Mouse (Mus musculus): ENCODE measurements around the gene Myt1l.
A peak's percentile ranks its signal among the peaks of the same experiment; 100 is the strongest.

Myt1l gene

DNA sequence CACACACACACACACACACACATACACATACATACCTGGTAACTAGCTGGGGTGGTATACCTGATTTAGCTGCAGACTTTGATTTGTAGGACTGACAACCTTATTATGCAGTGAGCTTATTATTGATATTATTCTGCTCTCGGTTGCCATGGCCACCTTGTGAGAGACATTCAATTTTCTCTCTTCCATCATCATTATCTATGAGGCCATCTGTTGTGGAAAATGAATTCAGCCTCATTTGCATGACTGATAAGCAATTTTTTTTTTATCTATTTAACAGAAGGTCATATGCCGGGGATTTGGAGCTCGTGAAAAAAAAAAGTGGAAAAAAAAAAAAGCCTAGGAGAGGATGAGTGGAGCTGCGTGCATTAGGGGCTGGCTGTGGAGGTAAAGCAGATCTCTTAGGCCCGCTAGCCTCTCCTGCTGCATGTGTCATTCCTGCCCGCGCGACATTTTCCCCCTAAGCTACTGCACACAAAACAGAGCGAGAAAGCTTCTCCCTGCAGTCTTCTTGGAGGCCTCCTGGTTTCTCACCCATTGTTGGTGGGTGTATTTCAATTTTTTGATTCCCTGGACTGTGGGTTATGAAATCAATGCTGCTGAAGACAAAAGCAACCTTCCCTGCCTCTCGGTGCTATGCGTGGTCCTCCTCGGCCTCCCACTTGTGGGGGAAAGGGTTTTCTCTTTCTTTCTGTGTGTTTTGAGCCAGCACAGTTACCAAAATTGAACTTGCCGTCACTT is at the start of gene Myt1l:
Gene Myt1l (plus strand): TSS at position 354 of the 741 bp plus-strand sequence.
- no peak for DNase-seq

DNA sequence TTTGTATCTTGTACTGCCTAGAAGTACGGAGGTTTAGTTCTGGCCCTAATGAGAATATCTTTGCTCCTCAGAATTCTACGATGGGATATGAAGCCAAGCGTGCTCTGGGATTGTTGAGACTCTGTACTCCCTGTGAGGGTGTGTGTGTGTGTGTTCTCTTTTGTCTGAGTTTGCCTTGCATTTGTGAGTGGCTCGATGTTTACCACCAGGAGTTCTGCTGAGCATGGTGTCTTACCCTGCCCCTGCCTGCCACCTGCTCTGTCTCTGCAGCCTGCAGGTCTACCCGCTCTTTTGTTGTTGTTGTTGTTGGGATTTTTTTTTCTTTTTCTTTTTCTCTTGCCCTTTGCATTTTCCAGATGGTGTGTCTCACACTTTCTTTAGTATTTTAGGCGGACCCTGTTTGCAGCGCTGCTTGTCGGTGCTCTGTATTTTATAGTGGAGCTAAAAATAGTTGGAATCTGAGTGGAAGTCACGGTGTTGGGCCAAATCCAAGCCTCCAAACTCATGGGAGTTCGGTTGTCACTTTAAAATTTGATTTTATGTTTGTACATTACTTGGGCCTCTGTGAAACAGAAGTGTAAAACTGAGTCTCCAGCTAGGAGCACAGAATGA is 41.7 kb upstream of the Myt1l start:
- DNase-seq = no peak

DNA sequence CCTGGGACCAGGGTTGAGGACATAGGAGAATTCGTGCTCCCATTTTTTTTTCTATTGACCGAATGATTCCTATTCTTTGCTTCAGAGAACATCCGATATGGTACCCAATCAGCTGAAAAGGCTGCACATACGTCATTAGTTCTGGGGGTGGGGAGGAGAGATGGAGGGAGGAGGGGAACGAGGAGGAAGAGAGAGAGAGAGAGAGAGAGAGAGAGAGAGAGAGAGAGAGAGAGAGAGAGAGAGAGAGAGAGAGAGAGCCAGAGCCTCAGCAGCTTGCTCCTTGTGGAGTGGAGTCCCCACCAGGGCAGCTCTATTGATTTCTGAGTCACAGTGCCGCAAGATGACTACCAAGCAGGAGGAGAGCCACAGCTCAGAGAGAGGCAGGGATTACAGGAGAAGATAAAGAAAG is 1.9 kb upstream of the Myt1l start:
- DNase-seq = no peak

DNA sequence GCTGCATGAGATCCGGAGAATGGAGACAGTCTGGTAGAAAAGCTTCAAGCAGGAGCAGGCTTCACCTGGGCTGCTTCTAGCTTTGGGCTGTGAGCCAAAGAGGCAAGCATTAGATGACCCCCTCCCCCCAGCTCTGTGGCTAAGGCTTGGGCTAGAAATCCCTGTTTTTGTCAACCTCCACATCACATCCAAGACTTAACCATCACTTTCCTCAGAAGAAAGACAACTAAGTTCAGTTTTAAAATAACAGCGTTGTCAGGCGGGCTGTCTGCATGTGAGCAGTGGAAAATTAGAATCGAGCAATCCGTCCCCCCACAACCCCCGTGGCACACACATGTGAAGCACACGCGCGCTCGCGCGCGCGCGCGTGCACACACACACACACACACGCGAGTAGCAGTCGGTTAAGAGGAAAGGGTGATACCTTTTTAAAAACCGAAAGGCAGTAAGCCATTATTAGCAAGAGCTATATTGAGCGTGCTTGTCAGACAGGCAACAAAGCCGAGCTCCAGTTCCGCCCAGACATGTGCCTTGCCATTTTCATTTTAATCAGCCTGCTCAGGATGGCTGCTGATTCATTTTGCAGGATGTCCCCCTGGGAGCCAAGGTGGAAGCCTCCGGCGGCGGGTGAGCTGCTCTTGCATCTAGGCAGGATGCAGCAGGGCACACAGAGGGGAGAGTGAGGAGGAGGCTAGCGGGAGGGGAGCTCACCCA is 979 bp upstream of the Myt1l start:
- no peak for DNase-seq

- peak; percentile 3 for DNase-seq
Observed at GRCm38 (mm10) chr12:29530241-29530725, 2.1 kb downstream of the Myt1l start.

DNA sequence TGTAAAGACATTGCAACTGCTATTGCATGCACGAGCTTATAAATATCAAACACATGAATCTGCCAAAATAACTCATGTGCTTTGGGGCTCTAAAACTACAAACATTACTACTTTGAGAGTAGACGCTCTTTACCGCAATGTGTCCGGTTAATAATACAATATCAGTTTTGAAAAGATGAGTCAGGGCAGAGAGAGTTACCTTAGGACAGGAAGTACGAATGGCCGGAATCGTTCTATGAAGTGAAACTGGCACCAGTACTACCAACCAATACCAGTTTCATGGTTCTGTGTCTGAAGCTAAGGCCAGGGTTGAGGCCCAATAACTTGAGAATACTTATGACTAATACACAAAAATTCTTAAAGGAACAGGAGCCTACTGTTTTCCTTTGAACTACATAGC is 2.6 kb downstream of the Myt1l start:
- DNase-seq = no peak

DNA sequence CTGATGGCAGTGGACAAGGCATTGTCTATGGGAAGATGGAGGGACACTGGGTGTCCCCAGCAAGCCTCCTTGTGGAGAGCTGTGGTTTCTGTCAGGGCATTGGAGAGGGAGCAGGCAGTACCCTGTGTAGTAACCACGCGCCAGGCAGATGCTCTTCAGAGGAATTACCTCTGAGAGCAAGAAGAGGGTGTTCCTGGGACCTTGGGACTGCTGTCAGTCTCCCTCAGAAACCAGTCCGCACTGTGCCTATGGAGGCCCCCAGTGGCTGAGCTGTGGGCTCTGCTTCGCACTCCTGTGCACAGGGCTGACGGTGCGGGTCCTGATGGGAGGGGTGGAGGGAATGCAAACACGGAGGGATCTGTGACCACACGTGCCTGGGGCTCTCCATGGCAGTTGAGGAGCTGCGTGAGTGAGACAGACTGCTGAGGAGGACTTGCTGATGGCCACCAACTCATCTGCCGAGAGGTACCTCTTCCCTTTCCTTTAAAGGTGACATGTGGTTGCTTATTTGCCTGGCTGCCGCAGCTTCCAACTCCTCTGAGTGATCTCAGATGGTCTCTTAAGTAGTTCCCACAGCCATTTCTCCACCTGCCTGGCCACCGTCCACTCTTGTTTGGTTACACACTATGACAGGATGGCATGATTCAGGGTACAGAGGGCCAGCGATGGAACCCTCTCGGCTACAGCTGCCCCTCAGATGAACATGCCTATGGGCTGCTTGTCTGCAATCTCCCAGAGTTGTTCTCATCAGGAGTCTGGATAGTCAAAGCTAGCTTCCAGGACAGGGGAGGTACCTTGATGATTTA is 5.1 kb downstream of the Myt1l start:
- DNase-seq = no peak

GRCm38 (mm10) chr12:29534326-29534725 is 6.1 kb downstream of the Myt1l start:
- no peak for DNase-seq

DNA sequence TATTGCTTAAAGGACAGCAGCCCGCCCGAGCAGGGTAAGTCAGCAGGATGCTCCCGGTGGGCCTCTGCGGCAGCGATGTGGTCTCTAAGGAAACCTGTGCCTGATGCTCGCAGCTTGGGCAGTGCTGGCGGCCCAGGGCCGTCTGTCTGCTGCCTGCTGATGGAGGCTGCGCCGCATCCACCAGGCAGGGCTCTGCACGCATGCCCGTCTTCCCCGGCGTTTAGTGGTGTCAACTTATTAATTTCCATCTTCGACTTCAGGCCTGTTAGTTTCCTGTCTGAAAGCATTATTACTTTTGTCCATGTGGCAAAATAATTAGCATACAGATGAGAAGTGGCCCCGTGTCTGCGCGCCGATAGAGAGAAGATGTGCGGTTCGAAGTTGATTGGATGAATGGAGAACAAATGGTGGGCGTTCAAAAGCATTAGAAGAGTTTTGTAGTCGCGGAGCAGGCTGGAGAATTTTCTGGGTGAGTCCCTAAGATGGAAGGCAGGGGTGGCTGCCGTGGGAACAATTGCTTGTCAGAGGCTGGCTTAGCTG is 6.6 kb downstream of the Myt1l start:
- no peak for DNase-seq

DNA sequence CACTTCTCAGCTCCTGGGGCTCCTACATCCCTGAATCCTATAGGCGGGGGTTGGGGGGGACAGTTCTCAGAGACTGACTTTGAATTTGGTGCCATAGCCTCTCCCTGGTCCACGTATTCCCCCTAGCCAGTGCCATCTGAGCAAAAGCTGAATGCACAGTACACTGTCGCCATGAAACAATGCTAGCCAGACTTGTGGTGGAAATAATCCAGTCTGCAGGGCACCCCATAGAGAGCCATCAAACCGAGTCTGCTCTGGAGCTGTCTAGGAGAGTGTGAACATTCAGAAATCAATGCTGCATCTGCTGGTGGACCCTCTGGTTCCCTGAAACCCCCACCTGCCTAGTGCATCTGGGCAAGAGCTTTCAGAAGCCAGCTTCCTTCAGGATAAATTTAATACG is 9.7 kb downstream of the Myt1l start:
- DNase-seq = no peak

DNA sequence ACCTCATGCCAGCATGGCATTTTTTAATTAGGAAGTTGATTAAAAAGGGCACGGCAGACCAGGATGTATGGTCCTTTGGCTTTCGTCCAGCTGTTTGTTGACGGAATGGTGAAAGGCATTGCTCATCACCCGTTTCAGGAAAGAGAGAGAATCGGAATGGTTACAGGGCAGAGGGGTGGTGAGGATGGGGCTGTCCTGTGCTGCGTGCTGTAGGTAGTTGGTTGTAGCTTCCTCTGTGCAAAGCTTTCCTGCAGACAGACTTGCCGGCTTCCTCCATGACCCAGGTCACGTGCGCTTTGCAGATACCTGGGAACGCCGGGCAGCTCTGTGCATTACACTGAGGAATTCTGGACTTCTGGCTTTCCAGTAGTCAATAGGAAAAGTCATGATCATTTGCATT is 10.3 kb downstream of the Myt1l start:
- no peak for DNase-seq

DNA sequence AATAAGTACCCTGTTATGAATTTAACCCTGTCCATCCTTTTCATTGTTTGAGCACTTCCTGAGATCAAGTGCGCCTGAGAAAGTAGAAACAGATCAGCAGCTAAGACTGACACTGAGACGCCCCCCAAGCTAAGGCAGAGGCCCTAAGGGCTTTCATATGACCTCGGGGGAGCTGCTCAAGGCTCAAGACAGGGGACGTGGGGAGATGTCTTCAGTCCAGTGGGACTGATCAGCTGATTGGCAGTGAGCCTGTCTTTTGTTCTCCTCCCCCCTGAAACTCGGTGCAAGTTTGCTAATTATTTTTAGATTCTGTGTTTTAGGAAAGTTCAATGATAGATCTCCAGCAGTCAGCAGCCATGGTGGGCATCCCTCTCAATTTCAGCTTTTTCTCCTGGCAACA is 10.9 kb downstream of the Myt1l start:
- DNase-seq = no peak

GRCm38 (mm10) chr12:29540741-29541140 is 12.6 kb downstream of the Myt1l start:
- no peak for DNase-seq

GRCm38 (mm10) chr12:29546073-29546472 is 17.9 kb downstream of the Myt1l start:
- DNase-seq = no peak

- DNase-seq = no peak
Observed at GRCm38 (mm10) chr12:29547112-29547511, 18.9 kb downstream of the Myt1l start.

- DNase-seq = no peak
Observed at GRCm38 (mm10) chr12:29547755-29548154, 19.6 kb downstream of the Myt1l start.

DNA sequence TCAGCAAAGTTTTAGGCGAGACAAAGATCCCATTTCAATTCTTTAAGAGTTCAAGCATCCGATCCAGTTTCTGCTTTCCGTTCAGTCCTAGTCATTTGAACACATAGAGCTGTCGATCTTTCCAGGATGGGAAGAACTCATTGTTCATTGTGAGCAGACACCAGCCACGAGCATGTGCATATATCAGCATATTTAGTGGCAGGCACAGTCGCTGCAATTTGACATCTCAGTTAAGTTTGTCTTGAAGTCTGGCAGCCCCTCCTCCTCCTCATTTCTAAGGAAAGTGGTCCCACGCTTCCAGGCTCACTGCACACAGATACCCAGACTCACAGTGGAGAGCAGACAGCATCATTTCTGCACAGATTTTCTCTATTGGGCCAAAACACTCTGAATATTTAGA is 25.0 kb downstream of the Myt1l start:
- DNase-seq = no peak

- no peak for DNase-seq
Observed at GRCm38 (mm10) chr12:29555718-29556117, 27.5 kb downstream of the Myt1l start.

- no peak for DNase-seq
Observed at GRCm38 (mm10) chr12:29556408-29556807, 28.2 kb downstream of the Myt1l start.

GRCm38 (mm10) chr12:29556901-29557300 is 28.7 kb downstream of the Myt1l start:
- no peak for DNase-seq

- DNase-seq = no peak
Observed at GRCm38 (mm10) chr12:29559769-29560168, 31.6 kb downstream of the Myt1l start.

GRCm38 (mm10) chr12:29561222-29561621 is 33.0 kb downstream of the Myt1l start:
- DNase-seq = no peak

GRCm38 (mm10) chr12:29569311-29569710 is 41.1 kb downstream of the Myt1l start:
- DNase-seq = no peak

All from kidney, adult 9 months (tissue).